Mouse (Mus musculus) liver, embryonic 14.5 days (tissue): ENCODE measurements around the gene Dock4.

Experiments
- CTCF ChIP-seq: IDR thresholded peaks from 2 replicates; pipeline ENCODE4 v1.5.1; 2016; ENCODE audit warnings: antibody characterized with exemption, low read depth, control low read depth
- EP300 ChIP-seq: IDR thresholded peaks from 2 replicates; pipeline ENCODE4 v1.6.1; 2016; ENCODE audit warnings: antibody characterized with exemption, low read depth

DNA sequence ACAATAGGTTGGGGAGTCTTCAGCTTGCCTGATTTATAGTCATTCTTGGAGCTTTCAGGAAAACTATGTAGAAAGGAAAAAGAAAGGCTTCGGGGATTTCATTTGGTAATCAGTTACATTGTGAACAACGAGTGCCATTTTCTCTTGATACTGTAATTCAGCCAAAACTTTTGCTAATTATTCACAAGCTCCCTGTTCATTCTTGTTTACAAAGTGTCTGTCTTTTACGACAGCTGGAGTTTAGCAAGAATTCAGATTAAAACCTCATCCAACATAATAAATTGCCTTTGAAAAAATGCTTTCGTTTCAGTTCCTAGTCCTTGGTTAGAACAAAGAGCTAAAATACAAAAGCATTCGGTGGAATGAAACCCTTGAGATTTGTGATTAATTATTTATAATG lies 345.5 kb downstream of the Dock4 start:
- TF ChIP-seq CTCF (no peak), EP300 (no peak)
